Mouse (Mus musculus) retina, embryonic 14.5 days (tissue): ENCODE data around the gene Dnal1.
"Not testable (repeated sequence)": the region's sequence is repeated elsewhere in the genome, so short reads cannot be mapped to it uniquely, and the experiment has no call there.

Experiments
- DNase-seq: peaks from one replicate; pipeline ENCODE4 v3.0.0-alpha.2; 2015; ENCODE audit warnings: low spot score

Dnal1 gene

DNA sequence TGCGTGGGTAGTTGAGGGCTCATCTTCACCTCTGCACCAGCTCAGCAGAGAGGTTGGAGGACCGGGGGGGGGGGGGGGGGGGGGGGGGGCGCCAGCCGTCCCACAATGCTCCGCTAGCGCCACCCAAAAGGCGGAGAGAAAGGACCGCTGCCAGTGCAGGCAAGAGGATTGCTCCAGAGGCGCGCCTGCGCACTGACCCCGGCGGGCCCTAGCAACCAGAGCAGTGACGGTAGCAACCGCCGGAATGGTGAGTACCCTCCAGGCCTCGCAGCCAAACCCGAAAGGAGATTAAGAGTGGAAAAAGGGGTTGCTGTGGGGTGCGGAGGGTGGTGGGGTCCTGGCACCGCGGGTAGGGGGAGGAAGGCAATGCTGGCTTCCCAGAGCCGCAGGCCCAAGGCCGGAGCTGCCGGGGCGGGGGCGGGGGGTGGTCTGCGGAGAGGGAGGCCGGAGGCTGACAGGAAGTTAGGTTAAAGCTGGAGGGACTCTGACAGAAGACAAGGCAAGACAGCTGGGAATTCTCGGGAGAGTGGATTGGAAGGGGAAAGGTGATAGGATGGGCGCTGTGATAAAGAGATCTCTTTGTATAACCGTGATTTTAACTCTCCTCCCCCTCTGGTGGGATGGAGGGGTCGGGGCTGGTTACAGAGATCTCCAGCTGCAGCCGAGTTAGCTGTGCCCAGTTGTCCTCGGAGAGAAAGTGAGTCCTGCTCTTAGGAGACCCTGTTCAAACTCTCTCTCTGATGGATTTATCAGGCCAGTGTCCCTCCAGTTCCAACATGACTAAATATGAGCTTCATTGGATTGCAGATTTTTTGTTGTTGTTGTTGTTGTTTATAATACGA, at the start of gene Dnal1:
Gene Dnal1 (plus strand): TSS at position 214 of the 842 bp plus-strand sequence.
- DNase-seq, result peak; percentile 96

DNA sequence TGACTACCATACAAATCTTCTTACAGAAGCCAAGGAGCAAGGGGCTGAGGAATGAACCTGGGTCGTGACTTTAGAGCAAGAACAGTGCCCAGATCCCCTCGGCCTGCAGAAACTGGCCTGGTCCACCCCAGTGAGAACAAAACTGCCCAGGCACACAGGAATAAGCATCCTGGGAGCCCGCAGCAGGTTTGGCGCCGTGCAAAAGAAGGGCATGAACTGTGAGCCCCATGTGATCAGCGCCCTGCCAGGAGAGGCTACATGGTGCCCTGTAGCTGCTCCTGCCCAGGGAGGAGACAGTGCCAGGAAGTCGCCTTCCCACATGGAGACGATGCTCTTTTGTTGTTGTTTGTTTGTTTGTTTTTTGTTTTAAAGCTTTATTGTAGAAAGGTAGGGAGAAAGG, 49.5 kb upstream of the Dnal1 start:
- no peak for DNase-seq

DNA sequence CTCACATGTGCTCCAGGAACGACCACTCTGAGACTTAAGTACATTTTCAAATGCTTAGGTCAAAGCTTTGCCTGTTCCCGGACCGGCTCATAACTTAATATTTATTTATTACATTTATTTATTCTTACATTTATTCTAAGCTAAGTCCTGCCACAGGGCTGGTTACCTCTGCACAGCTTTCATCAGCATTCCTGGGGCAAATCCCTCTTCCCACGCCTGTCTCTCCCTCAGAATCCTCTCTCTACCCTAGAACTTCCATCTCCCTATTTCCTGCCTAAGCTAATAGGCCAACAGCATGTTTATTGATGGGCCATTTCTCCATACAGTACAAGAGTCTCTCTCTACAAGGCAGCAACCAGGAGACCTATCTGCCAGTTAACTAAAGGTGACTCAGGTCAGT, 46.4 kb upstream of the Dnal1 start:
- DNase-seq, result no peak

DNA sequence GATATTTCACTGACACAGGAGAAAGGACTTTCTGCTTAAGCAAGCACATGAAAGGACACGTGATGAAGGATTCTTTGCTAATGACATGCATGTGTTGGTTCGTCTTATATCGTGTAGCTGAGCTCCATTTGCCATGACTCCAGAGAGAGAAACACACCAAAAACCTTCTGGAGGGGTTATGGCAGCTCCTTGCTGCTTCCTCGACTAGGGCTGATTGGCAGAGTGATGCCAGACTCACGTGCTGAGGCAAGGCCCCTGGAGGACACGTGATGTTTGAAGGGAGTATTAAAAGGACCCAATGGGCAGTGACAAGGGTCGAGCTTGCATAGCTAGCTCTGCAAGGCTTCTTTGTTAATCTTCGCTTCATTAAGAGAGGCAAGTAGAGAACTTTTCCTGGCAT, 45.9 kb upstream of the Dnal1 start:
- peak; percentile 11 for DNase-seq

DNA sequence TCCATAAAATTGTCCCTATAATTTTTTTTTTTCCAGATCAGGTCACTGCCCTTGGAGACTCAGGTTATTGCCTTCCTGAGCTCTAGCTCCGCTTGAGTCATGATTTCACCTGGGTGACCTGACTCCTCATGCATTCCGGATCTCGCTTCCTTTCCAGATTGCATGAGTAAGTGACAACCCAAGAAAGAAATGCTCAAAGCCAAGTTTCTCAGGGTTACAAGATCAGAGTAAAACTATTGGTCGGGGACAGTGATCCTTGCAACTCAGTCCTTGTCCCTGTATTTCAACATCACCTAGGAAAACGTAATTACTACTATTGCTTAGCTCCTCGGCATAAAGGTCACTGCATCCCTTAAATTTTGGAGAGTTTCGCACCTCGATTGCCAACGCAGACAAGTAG, 45.2 kb upstream of the Dnal1 start, which contains the start of gene Acot5:
Gene Acot5 (plus strand): TSS at position 340 of the 400 bp plus-strand sequence.
- no peak for DNase-seq

DNA sequence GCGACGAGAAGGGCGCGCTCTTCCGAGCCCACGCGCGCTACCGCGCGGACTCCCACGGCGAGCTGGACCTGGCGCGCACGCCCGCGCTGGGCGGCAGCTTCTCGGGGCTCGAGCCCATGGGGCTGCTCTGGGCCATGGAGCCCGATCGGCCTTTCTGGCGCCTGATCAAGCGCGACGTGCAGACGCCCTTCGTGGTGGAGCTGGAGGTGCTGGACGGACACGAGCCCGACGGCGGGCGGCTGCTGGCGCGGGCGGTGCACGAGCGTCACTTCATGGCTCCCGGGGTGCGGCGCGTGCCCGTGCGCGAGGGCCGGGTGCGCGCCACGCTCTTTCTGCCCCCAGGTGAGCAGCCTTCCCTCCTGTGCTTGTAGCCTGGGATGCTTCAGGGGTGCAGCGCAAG, 44.6 kb upstream of the Dnal1 start:
- DNase-seq, result not testable (repeated sequence)

DNA sequence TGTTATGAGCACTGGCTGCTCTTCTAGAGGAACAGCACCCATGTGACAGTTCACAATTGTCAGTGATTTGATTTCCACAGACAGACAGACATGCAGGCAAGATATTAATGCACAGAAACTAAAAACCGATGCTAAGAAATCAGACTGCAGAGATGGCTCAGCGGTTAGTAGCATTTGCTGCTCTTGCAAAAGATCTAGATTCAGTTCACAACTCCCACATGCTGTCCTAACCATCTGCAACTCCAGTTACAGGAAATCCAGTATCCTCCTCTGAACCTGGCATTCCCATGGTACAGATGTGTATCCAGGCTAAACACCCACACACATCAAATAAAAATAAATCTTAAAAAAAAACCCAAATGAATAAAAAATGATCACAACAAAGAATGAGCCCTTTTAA, 42.5 kb upstream of the Dnal1 start:
- DNase-seq, result no peak

DNA sequence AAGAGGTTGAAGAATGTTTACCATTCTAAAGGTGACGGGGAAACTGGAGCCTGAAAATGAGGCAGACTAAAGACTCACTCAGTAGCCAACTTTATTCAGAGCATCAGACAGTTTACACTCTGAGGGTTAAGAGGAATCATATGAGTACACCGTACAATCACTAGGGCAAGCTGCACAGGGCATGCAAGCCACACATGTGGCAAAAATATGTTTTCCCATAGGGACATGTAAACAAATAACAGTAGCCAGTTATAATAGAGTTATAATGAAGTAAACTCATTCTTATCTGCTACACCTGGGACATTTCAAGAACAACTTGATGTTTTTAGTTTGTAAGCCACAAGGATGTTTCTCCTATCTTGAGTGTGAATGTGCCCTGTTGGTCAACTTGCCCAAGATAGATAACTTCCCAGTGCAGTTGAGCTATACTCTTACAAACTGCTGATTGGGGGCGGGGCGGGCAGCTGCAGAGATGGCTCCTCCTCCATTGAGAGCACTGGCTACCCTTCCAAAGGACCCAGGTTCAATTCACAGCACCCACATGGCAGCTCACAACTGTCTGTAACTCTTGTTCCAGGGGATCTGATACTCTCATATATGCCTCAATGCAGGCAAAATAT, 36.7 kb upstream of the Dnal1 start:
- DNase-seq, result no peak

DNA sequence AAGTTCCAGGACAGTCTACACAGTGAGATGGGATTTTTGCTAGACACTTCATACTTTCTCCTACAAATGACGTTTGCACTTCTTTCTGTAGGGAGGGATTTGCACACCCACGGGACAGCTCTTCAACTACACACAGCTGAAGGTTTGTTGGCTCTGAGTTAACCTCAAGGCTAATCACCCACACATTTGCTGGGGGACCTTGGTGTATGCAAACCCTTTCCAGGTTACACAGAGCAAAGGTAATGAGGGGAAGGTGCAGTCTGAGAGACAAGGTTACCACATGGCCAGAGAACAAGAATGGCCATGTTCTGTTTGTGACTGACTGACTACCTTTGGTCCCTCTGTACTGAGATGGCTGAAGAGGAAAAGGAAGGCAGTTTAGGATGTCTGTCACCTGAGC, 30.3 kb upstream of the Dnal1 start:
- DNase-seq, result no peak

DNA sequence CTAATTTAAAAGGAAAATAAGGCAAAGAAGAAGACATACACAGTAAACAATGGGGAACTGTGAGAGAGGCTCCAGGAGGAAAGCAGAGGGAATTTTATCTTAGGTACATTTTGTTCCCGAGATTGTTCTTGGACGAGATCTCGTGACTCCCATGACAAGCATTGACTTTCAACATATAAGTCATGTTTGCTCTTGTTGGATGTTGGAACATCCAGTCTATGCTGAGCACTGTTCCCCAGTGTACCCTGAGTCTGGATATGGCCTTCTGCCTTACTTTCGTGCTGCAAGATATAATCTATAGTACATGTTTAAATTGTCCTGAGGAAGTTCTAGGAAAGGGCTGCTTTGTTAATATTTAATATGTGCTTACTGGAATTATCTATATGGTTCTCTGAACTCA, 29.6 kb upstream of the Dnal1 start:
- no peak for DNase-seq

DNA sequence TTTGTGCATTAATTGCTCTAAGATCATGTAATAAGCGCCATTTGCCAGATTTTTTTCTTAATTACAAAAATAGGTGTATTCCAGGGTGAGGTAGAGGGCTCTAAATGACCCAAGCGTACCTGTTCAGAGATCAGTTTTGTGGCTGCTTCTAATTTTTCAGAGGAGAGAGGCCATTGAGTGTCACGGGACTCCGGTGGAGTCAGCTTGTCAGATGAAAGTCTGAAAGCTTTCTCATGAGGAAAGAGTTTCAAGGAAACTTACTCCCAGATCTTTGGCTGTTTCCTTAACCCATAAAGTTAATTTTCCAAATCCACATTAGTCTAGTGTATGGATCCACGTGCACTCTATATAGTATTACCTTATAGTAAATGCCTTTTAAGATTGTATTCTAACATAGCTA, 19.5 kb upstream of the Dnal1 start:
- DNase-seq, result not testable (repeated sequence)

DNA sequence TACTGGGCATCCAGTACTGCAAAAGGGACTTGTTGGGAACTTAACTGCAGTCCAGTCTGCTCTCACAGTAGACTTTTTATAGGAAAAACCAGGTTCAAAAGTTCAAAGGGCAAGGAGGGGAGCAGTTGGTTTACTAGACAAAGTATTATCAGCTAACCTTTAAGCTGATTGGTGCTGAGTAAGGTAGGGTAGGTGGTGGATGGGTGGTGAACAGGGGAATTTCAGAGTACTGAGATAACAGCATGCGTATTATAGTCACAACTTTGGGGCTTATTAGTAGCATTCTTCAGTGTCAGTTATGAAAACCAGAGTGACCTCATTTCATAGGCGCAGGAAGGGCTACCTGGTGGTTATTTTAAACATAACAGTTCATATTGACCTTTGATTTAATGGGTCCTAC, 14.6 kb upstream of the Dnal1 start:
- DNase-seq, result no peak

DNA sequence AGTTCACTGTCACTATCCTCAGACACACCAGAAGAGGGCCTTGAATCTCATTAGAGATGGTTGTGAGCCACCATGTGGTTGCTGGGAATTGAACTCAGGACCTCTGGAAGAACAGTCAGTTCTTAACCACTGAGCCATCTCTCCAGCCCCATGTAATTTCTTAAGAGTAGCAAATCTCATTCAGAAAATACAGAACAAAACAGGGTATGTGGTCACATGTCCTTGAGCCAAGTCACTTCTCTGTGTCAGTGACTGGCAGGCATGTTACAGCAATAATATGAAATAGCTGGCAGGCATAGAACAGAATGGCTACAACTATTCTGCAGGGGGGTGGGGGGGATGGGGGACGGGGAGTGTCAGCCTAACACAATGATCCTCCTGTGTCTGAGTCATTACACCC, 14.1 kb upstream of the Dnal1 start:
- DNase-seq, result no peak

DNA sequence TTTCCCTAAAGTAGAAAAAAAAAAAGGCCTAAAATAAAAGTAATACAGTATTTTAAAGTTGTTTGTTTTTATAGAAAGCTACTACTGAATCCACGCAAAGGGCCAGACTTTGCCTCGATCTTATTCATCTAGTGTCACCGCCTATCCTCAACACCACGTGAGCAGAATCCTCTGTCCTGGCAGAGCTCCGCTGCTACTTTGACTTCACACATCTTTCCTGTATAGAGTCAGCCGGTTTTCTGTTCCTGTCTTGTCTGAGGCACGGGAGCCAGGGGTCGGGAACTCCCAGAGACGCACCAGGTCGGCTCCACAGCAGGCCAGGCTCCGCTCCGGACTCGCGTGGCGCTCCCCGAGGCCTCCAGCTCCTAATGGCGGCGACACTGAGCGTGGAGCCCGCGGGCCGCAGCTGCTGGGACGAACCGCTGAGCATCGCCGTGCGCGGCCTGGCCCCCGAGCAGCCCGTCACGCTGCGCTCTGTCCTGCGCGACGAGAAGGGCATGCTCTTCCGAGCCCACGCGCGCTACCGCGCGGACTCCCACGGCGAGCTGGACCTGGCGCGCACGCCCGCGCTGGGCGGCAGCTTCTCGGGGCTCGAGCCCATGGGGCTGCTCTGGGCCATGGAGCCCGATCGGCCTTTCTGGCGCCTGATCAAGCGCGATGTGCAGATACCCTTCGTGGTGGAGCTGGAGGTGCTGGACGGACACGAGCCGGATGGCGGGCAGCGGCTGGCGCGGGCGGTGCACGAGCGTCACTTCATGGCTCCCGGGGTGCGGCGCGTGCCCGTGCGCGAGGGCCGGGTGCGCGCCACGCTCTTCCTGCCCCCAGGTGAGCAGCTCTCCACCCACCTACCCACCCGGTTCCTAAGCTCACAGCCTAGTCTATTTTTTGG, 13.3 kb upstream of the Dnal1 start, which contains the start of gene Acot6:
Gene Acot6 (plus strand): TSS at position 51 of the 889 bp plus-strand sequence.
- peak; percentile 62 for DNase-seq

DNA sequence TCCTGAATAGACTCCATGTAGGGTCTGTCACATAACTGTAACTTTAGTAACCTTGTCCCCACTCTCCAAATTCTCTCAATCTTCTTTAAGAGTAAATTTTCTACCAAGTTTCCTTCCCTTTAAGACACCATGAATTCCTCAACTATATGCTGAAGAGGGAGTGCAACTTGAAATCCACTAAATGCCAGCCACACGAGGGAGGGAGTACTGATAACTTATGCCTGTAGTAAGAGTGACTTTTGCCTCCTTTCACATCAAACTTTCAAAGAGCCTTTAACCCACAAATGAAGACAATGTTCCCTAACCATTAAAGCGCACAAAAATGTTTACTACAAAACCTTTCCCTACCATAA, 12.7 kb upstream of the Dnal1 start:
- peak; percentile 8 for DNase-seq

DNA sequence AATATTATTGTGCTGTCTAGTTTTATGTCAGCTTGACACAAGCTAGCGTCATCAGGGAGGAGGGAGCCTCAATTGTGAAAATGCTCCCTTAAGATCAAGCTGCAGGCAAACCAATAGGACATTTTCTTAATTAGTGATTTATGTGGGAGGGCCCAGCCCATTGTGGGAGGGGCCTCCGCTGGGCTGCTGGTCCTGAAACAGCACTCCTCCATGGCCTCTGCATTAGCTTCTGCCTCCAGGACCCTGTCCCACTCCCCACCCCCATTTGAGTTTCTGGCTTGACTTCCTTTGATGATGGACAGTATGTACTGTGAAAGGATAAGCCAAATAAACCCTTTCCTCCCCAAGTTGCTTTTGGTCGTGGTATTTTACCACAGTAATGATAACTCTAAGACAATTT, 7.2 kb upstream of the Dnal1 start:
- no peak for DNase-seq

DNA sequence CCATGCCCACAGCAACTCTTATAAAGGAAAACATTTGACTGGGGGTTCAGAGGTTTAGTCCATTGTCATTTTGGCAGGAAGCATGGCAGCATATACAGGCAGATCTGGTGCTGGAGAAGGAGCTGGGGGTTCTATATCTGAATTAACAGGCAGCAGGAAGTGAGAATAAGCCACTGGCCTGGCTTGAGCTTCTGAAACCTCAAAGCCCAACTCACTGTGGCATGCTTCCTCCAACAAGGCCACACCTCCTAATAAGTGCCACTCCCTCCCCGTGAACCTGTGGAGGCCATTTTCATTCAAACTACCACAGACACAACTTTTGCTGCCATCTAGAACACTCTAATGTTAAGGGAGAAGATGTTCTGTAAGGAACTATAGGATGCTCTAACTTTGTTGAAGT, 6.5 kb upstream of the Dnal1 start:
- no peak for DNase-seq

DNA sequence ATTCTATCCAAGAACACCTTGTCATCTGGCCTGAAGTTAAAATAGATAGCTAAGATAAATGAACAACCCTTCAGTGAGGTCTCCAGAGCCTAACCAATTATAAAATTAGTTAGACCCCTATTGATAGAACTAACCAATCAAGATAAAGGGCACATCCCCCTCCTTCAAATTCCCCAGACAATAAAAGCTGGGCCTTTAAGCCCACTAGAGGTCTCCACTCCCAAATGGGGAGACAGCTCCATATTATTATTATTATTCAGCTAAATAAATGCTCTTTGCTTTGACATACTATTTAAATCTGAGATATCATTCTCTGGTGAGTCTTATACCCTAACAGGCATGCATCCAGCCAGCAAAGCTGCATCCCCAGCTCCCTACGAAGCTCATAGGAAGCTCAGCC, 4.2 kb upstream of the Dnal1 start:
- no peak for DNase-seq

DNA sequence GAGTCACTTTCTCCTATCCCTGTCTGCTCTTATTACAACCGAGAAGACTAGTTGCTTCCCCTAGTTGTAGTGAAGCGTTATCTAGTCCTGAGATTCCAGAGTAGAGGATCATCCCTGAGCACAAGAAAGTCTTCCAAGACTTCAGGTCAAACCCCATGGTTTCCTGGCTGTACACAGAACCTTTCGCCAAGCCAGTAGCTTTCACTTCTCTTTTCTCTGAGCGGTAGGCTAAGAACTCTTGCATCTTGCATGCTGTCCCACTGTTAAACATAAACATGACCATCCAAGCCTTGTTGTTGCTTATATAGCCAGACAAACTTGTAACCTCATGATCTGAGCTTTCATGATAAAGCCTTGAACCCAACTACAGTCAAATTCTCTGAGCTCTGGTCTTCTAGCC, 3.4 kb upstream of the Dnal1 start:
- DNase-seq, result no peak

DNA sequence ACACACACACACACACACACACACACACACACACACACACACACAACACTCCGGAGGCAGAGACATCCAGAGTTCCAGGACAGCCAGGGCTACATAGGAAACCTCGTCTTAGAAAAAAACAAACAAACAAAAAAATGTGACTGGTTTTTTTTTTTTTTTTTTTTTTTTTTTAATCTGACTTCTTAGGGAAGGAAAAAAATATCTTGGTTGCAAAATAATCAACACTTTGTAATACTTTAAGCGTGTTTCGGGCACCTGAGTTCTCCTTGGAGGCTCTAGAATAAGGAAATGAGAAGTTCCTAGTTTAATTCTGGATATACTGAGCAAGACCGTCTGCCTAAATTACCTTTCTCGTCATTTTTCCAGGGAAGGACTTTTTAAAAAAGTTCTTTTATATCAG, 490 bp upstream of the Dnal1 start:
- DNase-seq, result no peak

DNA sequence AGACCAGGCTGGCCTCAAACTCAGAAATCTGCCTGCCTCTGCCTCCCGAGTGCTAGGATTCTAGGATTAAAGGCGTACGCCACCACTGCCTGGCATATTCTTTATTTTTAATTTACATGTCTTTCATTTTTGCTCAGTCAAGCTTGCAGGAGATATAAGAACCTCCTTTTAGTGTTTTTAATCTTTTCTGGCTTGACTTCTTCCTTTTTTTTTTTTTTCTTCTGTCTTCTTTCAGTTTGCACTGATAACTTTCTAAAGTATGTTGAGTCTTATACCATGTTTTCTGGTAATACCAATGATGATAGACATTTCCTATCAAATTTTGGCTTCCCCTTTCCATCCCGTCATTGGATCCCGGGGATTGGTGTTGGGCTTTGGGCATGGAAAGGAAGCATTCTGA, 5.4 kb downstream of the Dnal1 start:
- DNase-seq, result no peak

DNA sequence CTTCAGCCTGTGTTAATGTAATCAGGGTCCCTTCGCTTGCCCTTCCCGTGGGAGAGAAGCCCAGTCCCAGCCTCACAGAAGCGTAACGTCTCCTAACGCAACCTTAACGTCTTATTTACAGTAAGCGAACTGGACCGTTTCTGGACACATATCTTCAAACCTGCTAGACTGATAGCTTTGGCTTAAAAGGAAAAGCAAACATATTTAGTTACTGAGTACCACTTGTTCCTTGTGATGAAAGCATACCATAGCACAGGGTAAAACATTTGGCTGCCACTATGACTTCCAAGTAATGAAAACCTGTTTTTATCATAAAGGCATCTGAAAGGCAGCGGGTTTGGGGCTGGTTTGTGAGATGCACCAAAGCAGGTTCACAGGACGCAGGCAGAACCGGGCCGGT, 11.7 kb downstream of the Dnal1 start:
- no peak for DNase-seq

DNA sequence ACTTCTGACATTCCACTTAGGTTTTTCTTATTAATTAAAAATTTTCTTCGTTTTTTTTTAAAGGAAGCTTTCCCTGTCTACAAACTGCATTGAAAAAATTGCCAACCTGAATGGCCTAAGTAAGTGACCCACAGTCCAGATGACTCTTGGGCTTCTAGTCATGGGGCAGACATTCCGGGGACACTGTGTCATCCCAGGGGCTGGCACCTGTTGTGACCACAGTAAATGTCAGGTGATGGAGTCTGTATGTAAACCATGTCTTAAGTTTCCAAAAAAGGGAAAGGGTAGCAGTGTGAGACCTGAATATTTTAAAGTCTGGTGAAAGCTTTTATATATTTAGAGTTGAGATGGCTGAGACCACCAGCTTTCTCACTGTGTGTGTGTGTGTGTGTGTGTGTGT, 12.7 kb downstream of the Dnal1 start:
- DNase-seq, result no peak
